Mouse (Mus musculus) midbrain, embryonic 16.5 days (tissue): ENCODE data around the gene Glb1. TPM values are rescaled to one million over a fixed set of nuclear protein-coding genes. Genes with fewer than 3 reads are reported as not detected.

Source experiments
- ATAC-seq: fragments of 200-750 bp; cut with Nextera tagmentation; 2 replicates; pipeline ENCODE4 v1.8.0; 2017; ENCODE audit warnings: moderate TSS enrichment
- H3K27ac ChIP-seq: fragments of 300-500 bp; sonication (generic); 2 replicates; pipeline ENCODE4 v1.5.1; 2014; ENCODE audit warnings: mild to moderate bottlenecking, low read length, mixed read lengths
- H3K27me3 ChIP-seq: fragments of 300-500 bp; sonication (generic); 2 replicates; pipeline ENCODE4 v1.6.1; 2014; ENCODE audit warnings: low read depth, low read length, mixed read lengths; ENCODE audit not compliant: control insufficient read depth, insufficient read depth
- H3K36me3 ChIP-seq: fragments of 300-500 bp; sonication (generic); 2 replicates; pipeline ENCODE4 v1.6.1; 2014; ENCODE audit warnings: mild to moderate bottlenecking, low read length, moderate library complexity, mixed read lengths; ENCODE audit not compliant: control insufficient read depth, insufficient read depth
- H3K4me1 ChIP-seq: fragments of 300-500 bp; sonication (generic); 2 replicates; pipeline ENCODE4 v1.6.1; 2014; ENCODE audit warnings: mild to moderate bottlenecking, low read length, mixed read lengths; ENCODE audit not compliant: control insufficient read depth, insufficient read depth
- H3K4me2 ChIP-seq: fragments of 300-500 bp; sonication (generic); 2 replicates; pipeline ENCODE4 v1.6.1; 2014; ENCODE audit warnings: mild to moderate bottlenecking, low read length, mixed read lengths
- H3K4me3 ChIP-seq: fragments of 300-500 bp; sonication (generic); 2 replicates; pipeline ENCODE4 v1.5.1; 2014; ENCODE audit warnings: low read depth, mild to moderate bottlenecking, low read length, moderate library complexity, mixed read lengths
- H3K9ac ChIP-seq: fragments of 300-500 bp; sonication (generic); 2 replicates; pipeline ENCODE4 v1.6.1; 2014; ENCODE audit warnings: low read depth, low read length, mixed read lengths
- H3K9me3 ChIP-seq: fragments of 300-500 bp; sonication (generic); replicated peaks from 2 replicates; pipeline ENCODE4 v1.6.1; 2014; ENCODE audit warnings: mild to moderate bottlenecking, low read length, mixed read lengths; ENCODE audit not compliant: control insufficient read depth, poor library complexity, severe bottlenecking
- WGBS: fragments of 180-500 bp; shearing (Covaris S2); extraction: QIAGEN DNeasy Blood & Tissue Kit; methylation state at CpG from one replicate; pipeline ENCODE4 v1.1.7; 2014; 5-methylcytosine and 5-hydroxymethylcytosine counted together
- polyA plus RNA-seq: library from polyadenylated mRNA; unstranded; fragments of >200 nt; fragmentation: Nextera tagmentation; extraction: Ambion mirVana; gene quantifications from 2 replicates; pipeline ENCODE4 v1.2.1, GENCODE M21; 2015

Gene Glb1
- polyA plus RNA-seq, 1 experiment from 2014 or later = 30.5 TPM

DNA sequence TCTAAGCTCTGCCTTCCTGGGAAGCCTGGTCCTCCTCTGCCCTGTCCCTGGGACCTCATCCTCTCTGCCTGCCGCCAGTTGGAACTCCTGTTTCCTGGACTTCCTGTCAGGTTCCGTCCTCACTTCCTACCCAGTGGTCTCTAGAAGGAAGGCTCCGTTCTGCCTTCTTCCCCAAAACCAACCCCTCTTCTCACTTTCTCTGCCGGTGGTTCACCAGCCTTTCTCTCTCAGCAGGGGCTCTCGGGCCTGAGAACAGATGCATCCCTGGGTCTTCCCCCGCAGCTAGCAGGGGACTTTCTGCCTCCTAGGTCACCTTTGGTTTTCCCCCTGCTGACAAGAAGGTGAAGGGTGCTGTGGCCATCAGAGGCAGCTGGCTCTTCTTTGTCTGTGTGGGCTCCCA is 64.6 kb downstream of the Glb1 start:
- 81% methylated on average over 6 of the region's 6 CpGs for WGBS
- H3K27ac ChIP-seq = no peak overlapping the region

DNA sequence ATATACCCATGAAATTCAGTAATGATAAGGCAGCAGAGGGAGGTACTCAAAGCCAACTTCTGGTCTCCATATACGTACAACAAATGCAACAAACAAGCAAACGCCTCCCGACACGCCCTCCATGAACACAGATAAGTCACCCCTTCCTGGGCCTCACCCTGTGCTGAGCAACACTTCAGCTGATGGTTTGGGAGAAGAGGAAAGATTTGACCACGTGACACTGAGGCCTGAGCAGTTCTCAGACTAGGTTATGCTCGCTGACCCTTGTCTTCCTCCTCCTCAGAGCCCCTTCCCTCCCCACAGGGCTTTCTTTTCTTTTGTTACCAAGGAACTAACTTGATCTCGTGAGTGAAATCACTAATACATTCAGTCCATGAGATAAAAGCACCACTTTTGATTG is 66.0 kb downstream of the Glb1 start:
- ATAC-seq = no peak
- H3K27me3 ChIP-seq = no peaks in the 10 kb centered on the region
- WGBS = 61% methylated on average over 7 of the region's 7 CpGs

More for the DNA sequence above, 64.6 kb downstream of the Glb1 start:
- H3K4me1 ChIP-seq = no peaks in the 10 kb centered on the region
- ATAC-seq = no peak
- H3K36me3 ChIP-seq = peaks cover 11% of the 10 kb centered on the region
- H3K4me2 ChIP-seq = no peak overlapping the region
- no peaks in the 10 kb centered on the region for H3K9me3 ChIP-seq
- H3K27me3 ChIP-seq = no peaks in the 10 kb centered on the region
- H3K4me3 ChIP-seq = no peak overlapping the region
- H3K9ac ChIP-seq = no peak overlapping the region

DNA sequence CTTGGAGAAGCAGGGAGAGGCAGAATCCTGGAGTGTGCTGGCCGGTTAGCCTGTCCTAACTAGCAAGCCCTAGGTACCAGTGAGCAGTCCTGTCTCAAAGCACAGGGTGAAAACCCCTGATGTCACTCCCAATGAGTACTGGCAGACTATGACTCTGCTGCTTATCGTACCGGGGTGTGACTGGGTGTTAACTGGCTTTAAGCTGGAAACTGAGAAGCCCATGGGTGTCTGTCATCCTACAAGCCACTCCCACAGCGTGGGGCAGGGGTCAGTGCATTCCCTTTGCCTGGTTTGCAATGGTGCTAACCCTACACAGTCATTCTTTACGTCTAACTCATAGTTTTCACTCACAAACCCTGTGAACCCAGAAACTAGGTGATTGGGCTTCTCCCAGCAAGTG is 67.3 kb downstream of the Glb1 start:
- Histone ChIP-seq H3K4me3 (no peak overlapping the region), H3K27ac (no peak overlapping the region), H3K9me3 (no peaks in the 10 kb centered on the region), H3K9ac (no peak overlapping the region), H3K4me2 (no peak overlapping the region), H3K27me3 (no peaks in the 10 kb centered on the region), H3K36me3 (peaks cover 6% of the 10 kb centered on the region), H3K4me1 (no peaks in the 10 kb centered on the region)
- no peak for ATAC-seq
- 88% methylated on average over 5 of the region's 5 CpGs for WGBS

More for the DNA sequence above, 66.0 kb downstream of the Glb1 start:
- Histone ChIP-seq H3K4me1 (no peaks in the 10 kb centered on the region), H3K27ac (no peak overlapping the region), H3K4me3 (no peak overlapping the region), H3K9me3 (no peaks in the 10 kb centered on the region), H3K4me2 (no peak overlapping the region), H3K9ac (no peak overlapping the region), H3K36me3 (peaks cover 6% of the 10 kb centered on the region)

DNA sequence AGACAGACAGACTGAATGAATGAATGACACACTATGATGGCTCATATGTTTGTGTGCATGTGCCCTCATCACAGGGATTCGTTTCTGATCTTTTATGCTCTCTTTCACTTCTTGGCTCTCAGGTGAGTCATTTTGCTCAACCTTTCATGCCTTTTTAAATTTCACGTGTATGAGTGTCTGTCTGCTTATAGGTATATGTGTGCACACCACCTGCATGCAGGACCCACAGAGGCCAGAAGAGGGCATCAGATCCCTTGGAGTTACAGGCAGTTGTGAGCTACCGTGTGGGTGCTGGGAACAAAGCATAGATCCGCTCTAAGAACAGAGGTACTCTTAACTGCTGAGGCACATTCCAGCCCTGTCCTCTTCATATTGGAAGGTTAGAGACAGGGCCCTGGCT is 67.8 kb downstream of the Glb1 start:
- Histone ChIP-seq H3K36me3 (peaks cover 6% of the 10 kb centered on the region), H3K4me3 (no peak overlapping the region), H3K9me3 (no peaks in the 10 kb centered on the region), H3K9ac (no peak overlapping the region), H3K27me3 (no peaks in the 10 kb centered on the region), H3K4me1 (no peaks in the 10 kb centered on the region), H3K4me2 (no peak overlapping the region), H3K27ac (no peak overlapping the region)
- 96% methylated on average over 4 of the region's 4 CpGs for WGBS
- no peak for ATAC-seq

DNA sequence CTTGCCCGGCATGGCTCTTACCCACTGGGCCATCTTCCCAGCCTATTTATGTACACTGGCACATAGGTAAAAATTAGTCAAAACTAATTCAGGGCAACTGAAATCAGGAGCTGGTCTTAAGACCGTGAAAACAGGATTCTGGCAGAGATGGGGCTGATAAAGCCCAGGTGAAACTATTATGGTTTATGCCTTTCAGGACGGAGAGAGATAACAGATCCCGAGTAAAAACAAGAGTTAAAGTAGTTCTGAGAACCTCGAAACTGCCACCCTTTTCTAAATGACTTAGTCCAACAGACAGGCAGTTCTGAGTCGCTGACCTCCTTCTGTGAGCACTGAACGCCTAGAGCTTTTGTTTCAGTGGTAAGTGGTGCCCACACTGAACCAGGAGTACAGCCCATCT is 71.0 kb downstream of the Glb1 start:
- ATAC-seq = no peak

DNA sequence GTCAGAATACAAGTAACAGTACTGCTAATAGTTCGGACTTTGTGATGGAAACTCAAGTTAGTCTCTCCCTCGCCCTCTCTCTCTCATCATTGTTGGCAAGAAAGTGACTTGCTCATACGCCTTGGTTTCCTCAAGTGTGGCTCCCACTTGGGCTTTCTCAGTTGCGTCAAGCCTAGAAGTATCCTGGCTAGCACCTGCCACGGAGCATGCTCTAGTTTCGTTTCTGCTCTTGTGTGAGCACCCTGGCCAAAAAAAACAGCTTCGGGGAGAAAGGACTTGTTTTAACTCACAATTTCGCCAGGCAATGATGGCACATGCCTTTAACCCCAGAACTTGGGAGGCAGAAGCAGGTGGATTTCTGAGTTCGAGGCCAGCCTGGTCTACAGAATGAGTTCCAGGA is 76.1 kb downstream of the Glb1 start:
- Histone ChIP-seq H3K36me3 (no peaks in the 10 kb centered on the region), H3K27ac (no peak overlapping the region), H3K27me3 (no peaks in the 10 kb centered on the region), H3K9me3 (no peaks in the 10 kb centered on the region), H3K4me3 (no peak overlapping the region), H3K4me2 (no peak overlapping the region), H3K4me1 (no peaks in the 10 kb centered on the region), H3K9ac (no peak overlapping the region)
- no peak for ATAC-seq
- WGBS = 96% methylated on average over 9 of the region's 9 CpGs

More for the DNA sequence above, 71.0 kb downstream of the Glb1 start:
- H3K9me3 ChIP-seq = no peaks in the 10 kb centered on the region
- H3K27ac ChIP-seq = no peak overlapping the region
- no peak overlapping the region for H3K9ac ChIP-seq
- 83% methylated on average over 7 of the region's 7 CpGs for WGBS
- no peaks in the 10 kb centered on the region for H3K4me1 ChIP-seq
- no peak overlapping the region for H3K4me3 ChIP-seq
- no peaks in the 10 kb centered on the region for H3K36me3 ChIP-seq
- no peak overlapping the region for H3K4me2 ChIP-seq
- H3K27me3 ChIP-seq = no peaks in the 10 kb centered on the region

DNA sequence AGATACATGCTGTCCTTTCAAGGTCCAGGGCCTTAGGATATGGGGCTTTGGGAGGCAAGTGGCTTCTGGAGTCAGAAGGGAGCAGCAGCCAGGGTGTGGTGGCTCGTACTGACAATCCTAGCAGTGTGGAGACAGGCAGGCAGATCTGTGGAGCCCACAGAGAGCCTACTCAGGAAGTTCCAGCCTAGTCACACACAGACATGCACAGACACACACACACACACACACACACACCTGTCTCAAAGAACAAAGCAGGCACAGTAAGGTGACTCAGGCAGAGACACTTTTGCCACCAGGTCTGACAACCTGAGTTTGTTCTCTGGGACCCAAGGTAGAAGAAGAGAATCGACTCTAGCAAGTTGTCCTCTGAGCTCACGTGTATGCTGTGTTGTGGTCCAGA is 80.1 kb downstream of the Glb1 start:
- 77% methylated on average over 3 of the region's 3 CpGs for WGBS
- no peaks in the 10 kb centered on the region for H3K4me1 ChIP-seq
- H3K27me3 ChIP-seq = no peaks in the 10 kb centered on the region
- ATAC-seq = no peak
- no peaks in the 10 kb centered on the region for H3K9me3 ChIP-seq
- no peaks in the 10 kb centered on the region for H3K36me3 ChIP-seq
- no peak overlapping the region for H3K4me3 ChIP-seq
- no peak overlapping the region for H3K9ac ChIP-seq
- H3K4me2 ChIP-seq = no peak overlapping the region
- no peak overlapping the region for H3K27ac ChIP-seq

DNA sequence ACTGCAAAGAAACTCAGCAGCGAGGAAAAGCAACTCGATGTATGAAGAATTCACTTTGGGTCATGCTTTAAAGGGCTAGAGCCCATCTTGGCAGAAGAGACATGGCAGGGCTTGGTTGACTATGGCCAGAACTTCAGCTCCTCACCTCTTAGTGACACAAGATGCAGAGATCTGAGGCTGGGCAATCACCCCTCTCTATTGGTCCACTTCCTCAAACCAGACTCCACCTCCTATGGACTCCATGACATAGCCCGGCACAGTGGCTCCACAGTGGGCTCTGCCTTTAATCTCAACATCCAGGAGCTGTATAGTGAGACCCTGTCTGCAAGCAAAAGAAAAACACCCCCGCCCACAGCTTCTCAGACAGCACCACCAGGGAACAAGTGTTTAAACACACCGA is 83.9 kb downstream of the Glb1 start:
- no peaks in the 10 kb centered on the region for H3K4me1 ChIP-seq
- no peak overlapping the region for H3K27ac ChIP-seq
- no peaks in the 10 kb centered on the region for H3K36me3 ChIP-seq
- no peaks in the 10 kb centered on the region for H3K27me3 ChIP-seq
- no peak for ATAC-seq
- H3K4me2 ChIP-seq = no peak overlapping the region
- no peak overlapping the region for H3K4me3 ChIP-seq
- 83% methylated on average over 5 of the region's 5 CpGs for WGBS
- H3K9me3 ChIP-seq = no peaks in the 10 kb centered on the region
- H3K9ac ChIP-seq = no peak overlapping the region

DNA sequence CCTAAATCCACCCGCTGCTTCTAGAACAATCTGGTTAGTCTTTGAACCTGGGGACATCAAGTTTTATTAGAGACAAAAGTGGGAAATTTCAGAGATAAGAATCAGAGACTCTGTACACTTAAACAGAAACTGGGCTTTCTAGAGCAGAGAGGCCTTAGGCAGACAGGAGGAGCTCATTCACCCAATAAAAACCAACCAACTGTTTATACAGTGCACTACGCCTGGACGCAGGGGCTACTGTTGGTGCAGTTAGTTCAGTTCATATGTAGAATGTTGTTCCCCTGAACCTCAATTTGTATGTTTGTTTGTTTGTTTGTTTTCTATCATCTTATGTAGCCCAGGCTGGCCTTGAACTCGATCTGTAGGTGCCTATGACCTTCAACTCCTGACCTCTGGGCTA is 85.9 kb downstream of the Glb1 start:
- WGBS = 83% methylated on average over 4 of the region's 4 CpGs
- ATAC-seq = no peak

More for the DNA sequence above, 85.9 kb downstream of the Glb1 start:
- Histone ChIP-seq H3K9ac (no peak overlapping the region), H3K9me3 (no peaks in the 10 kb centered on the region), H3K4me3 (no peak overlapping the region), H3K4me2 (no peak overlapping the region), H3K27ac (no peak overlapping the region), H3K27me3 (no peaks in the 10 kb centered on the region), H3K36me3 (no peaks in the 10 kb centered on the region), H3K4me1 (no peaks in the 10 kb centered on the region)
